Mouse (Mus musculus): ENCODE data around the gene Il2rb.
A peak's percentile ranks its signal among the peaks of the same experiment; 100 is the strongest.

- TF ChIP-seq CTCF (IDR thresholded peaks at IDR 0.05; ENCODE audit: extremely low read depth, insufficient read depth, insufficient read length, insufficient replicate concordance), result peak; percentile 75; the same call in 1 of the 2 replicates
- no peak for TF ChIP-seq POLR2A (IDR thresholded peaks at IDR 0.05; ENCODE audit: low read depth, low read length)
These were observed 19.5 kb upstream of the Il2rb start for GRCm38 (mm10) chr15:78514393-78515146.
